Mouse (Mus musculus) right cerebral cortex, postnatal 36 days (tissue): ENCODE results near the gene Gm10719.
"Not testable (repeated sequence)": the region's sequence is repeated elsewhere in the genome, so short reads cannot be mapped to it uniquely, and the experiment has no call there.

ENCODE experiments used
- DNase-seq, 2 experiments: peaks; one replicate each; pipeline ENCODE4 v3.0.0; 2022; ENCODE audit warnings: low spot score in 2 of 2, mixed read lengths in 1 of 2

Gene Gm10719

GRCm38 (mm10) chr9:3025653-3026052 lies 8.4 kb downstream of the Gm10719 start:
- peak; percentile 33 to 55 for DNase-seq

GRCm38 (mm10) chr9:3026136-3026535 lies 8.9 kb downstream of the Gm10719 start:
- not testable (repeated sequence) for DNase-seq

GRCm38 (mm10) chr9:3026741-3027140 lies 9.5 kb downstream of the Gm10719 start:
- DNase-seq = not testable (repeated sequence)

- DNase-seq = not testable (repeated sequence)
Observed at GRCm38 (mm10) chr9:3027200-3027599, 10.0 kb downstream of the Gm10719 start.

GRCm38 (mm10) chr9:3029276-3030000 lies 12.2 kb downstream of the Gm10719 start:
- peak in 1 of 2 experiments; percentile 1 for DNase-seq

- DNase-seq = not testable (repeated sequence)
Observed at GRCm38 (mm10) chr9:3030677-3031318, 13.6 kb downstream of the Gm10719 start.

GRCm38 (mm10) chr9:3034299-3034698 lies 17.1 kb downstream of the Gm10719 start, which contains the start of gene Gm17535:
Gm17535 (plus strand) TSS chr9:3034599.
- DNase-seq = not testable (repeated sequence)

- DNase-seq = not testable (repeated sequence)
Observed at GRCm38 (mm10) chr9:3036577-3036976, 19.4 kb downstream of the Gm10719 start, which contains the start of gene Gm10715. Gm10715 (plus strand) TSS chr9:3036877.

- not testable (repeated sequence) for DNase-seq
Observed at GRCm38 (mm10) chr9:3038161-3038560, 21.0 kb downstream of the Gm10719 start.
